Comparison of ENCODE assay signal across 10 mouse cellular contexts in genomic region chr11:76530966-76531678, GRCm38 (mm10).
DNase-seq lines count a peak whose midpoint lies in the region; ATAC-seq and TF ChIP-seq lines count a peak whose summit lies in the region.
"Had no signal": no experiment of that assay in that cellular context is flagged by ENCODE, and none has a peak within 500 bp of the region (broad histone marks: within the 10 kb centered on the region; RNA-seq: fewer than 3 reads in every experiment).

No protein-coding gene starts in this region.

- no peak for TF ChIP-seq POLR2A in myocyte (IDR thresholded peaks at IDR 0.05; ENCODE audit: insufficient read length, low read depth)
- TF ChIP-seq POLR2A in lung, adult 2 months (IDR thresholded peaks at IDR 0.05; ENCODE audit: borderline replicate concordance, extremely low read depth, low read depth, low read length): no peak

- H3K27ac ChIP-seq in heart, postnatal 0 days (ENCODE audit: low read depth): no peak overlapping the region
- peak overlapping the region; percentile 45; the same call in 1 of the 2 replicates for H3K27ac ChIP-seq in hindbrain, embryonic 16.5 days (ENCODE audit: low read depth, low read length)
- H3K27ac ChIP-seq: heart, embryonic 13.5 days had no signal

- no peaks in the 10 kb centered on the region for H3K9me3 ChIP-seq in heart, postnatal 0 days (replicated peaks; ENCODE audit: control insufficient read depth, low read length)
- no peaks in the 10 kb centered on the region for H3K9me3 ChIP-seq in hindbrain, embryonic 16.5 days (ENCODE audit: control insufficient read depth, low read length)

- no peak overlapping the region for H3K4me2 ChIP-seq in heart, postnatal 0 days (ENCODE audit: low read depth, low read length)
- no peak overlapping the region for H3K4me2 ChIP-seq in hindbrain, embryonic 16.5 days (ENCODE audit: low read length)
- H3K4me2 ChIP-seq in myocyte (ENCODE audit: low read depth): peak overlapping the region; percentile 5
- H3K4me2 ChIP-seq: heart, embryonic 13.5 days had no signal

- TF ChIP-seq CTCF in heart, postnatal 0 days (IDR thresholded peaks at IDR 0.05; ENCODE audit: low read depth): no peak
- TF ChIP-seq CTCF in lung, adult 2 months (IDR thresholded peaks at IDR 0.05; ENCODE audit: insufficient read depth, low read length): no peak

- 44% methylated on average over 7 of the region's 7 CpGs for WGBS in heart, postnatal 0 days
- WGBS in hindbrain, embryonic 16.5 days: 34% methylated on average over 7 of the region's 7 CpGs
- 52% methylated on average over 7 of the region's 7 CpGs for WGBS in lung, adult 2 months

- no peak overlapping the region for H3ac ChIP-seq in myocyte (ENCODE audit: control insufficient read depth, insufficient read length)

- no peaks in the 10 kb centered on the region for H3K27me3 ChIP-seq in heart, postnatal 0 days (ENCODE audit: control insufficient read depth, insufficient read depth, low read length)
- H3K27me3 ChIP-seq in hindbrain, embryonic 16.5 days (replicated peaks; ENCODE audit: control insufficient read depth, insufficient read depth, low read length): no peaks in the 10 kb centered on the region
- H3K27me3 ChIP-seq in myocyte (ENCODE audit: control insufficient read depth, insufficient read depth, insufficient read length): no peaks in the 10 kb centered on the region
- H3K27me3 ChIP-seq: heart, embryonic 13.5 days had no signal

- no peaks in the 10 kb centered on the region for H3K36me3 ChIP-seq in heart, postnatal 0 days (replicated peaks; ENCODE audit: control insufficient read depth, insufficient read depth, low read length)
- no peaks in the 10 kb centered on the region for H3K36me3 ChIP-seq in hindbrain, embryonic 16.5 days (ENCODE audit: control insufficient read depth, insufficient read depth, low read length)
- no peaks in the 10 kb centered on the region for H3K36me3 ChIP-seq in myocyte (ENCODE audit: control insufficient read depth, insufficient read depth)
- H3K36me3 ChIP-seq: heart, embryonic 13.5 days had no signal

- no peak overlapping the region for H3K9ac ChIP-seq in heart, postnatal 0 days (replicated peaks; ENCODE audit: low read depth, low read length)
- H3K9ac ChIP-seq in hindbrain, embryonic 16.5 days (ENCODE audit: low read depth, low read length): no peak overlapping the region; the same call in 1 of the 2 replicates
- H3K9ac ChIP-seq: heart, embryonic 13.5 days had no signal

- H3K4me1 ChIP-seq in heart, postnatal 0 days (ENCODE audit: control insufficient read depth, insufficient read depth): no peaks in the 10 kb centered on the region
- peaks cover 29% of the 10 kb centered on the region for H3K4me1 ChIP-seq in hindbrain, embryonic 16.5 days (ENCODE audit: control insufficient read depth, insufficient read depth, low read depth, low read length)
- no peaks in the 10 kb centered on the region for H3K4me1 ChIP-seq in lung, adult 2 months (ENCODE audit: control insufficient read depth, insufficient read depth, low read length)

- intact Hi-C loops in heart, postnatal 10 days (cut with DNase I): no loop called here

- H3K79me2 ChIP-seq in myocyte (ENCODE audit: control insufficient read depth, insufficient read depth): no peaks in the 10 kb centered on the region

- ATAC-seq in heart, postnatal 0 days (ENCODE audit: insufficient read depth, low read depth): peak; percentile 36
- peak; percentile 84 for ATAC-seq in hindbrain, embryonic 16.5 days

- H3K4me3 ChIP-seq in heart, postnatal 0 days (ENCODE audit: low read depth, low read length): no peak overlapping the region
- H3K4me3 ChIP-seq in hindbrain, embryonic 16.5 days (ENCODE audit: low read length): no peak overlapping the region
- no peak overlapping the region for H3K4me3 ChIP-seq in myocyte
- no peak overlapping the region for H3K4me3 ChIP-seq in lung, adult 2 months (replicated peaks; ENCODE audit: extremely low read depth, low read depth, low read length)
- H3K4me3 ChIP-seq: heart, embryonic 13.5 days had no signal

- TF ChIP-seq EP300 in heart, postnatal 0 days (IDR thresholded peaks at IDR 0.05; ENCODE audit: low read depth): no peak

- DNase-seq in heart, postnatal 0 days (ENCODE audit: low spot score): no peak
- no peak for DNase-seq in heart, postnatal 10 days
- peak; percentile 89 for DNase-seq in brain, adult 2 months (ENCODE audit: low read depth, low spot score)
- DNase-seq in cerebellum, adult 9-11 months: no peak
- DNase-seq in urinary bladder, postnatal 14 days (ENCODE audit: low spot score): no peak
- DNase-seq in lung, adult 2 months: no peak
- DNase-seq: liver had no signal

TF ChIP-seq in myocyte, 11 proteins besides CTCF, POLR2A, EP300 and RAD21:
- peak; percentile 70 for TF ChIP-seq CEBPB (IDR thresholded peaks at IDR 0.05; ENCODE audit: insufficient read depth, poor library complexity, severe bottlenecking)
- no peak for TF ChIP-seq MAX (IDR thresholded peaks at IDR 0.05; ENCODE audit: low read depth)
